Mouse (Mus musculus) neural tube, embryonic 10.5 days (tissue): ENCODE results near the gene Mcu.

Experiments used
- DNase-seq: peaks from one replicate; pipeline ENCODE4 v3.0.0-alpha.2; 2017; ENCODE audit warnings: low spot score; ENCODE audit errors: extremely low spot score

Mcu gene

GRCm38 (mm10) chr10:59569481-59569869, 47.0 kb downstream of the Mcu start:
- no peak for DNase-seq

GRCm38 (mm10) chr10:59568665-59569480, 47.6 kb downstream of the Mcu start:
- DNase-seq, result no peak

- DNase-seq, result no peak
Observed at GRCm38 (mm10) chr10:59566968-59567367, 49.5 kb downstream of the Mcu start.

- DNase-seq, result no peak
Observed at GRCm38 (mm10) chr10:59565995-59566410, 50.5 kb downstream of the Mcu start.

GRCm38 (mm10) chr10:59564551-59564950, 51.9 kb downstream of the Mcu start:
- no peak for DNase-seq

GRCm38 (mm10) chr10:59562511-59562910, 54.0 kb downstream of the Mcu start:
- DNase-seq, result no peak

- no peak for DNase-seq
Observed at GRCm38 (mm10) chr10:59560126-59560525, 56.4 kb downstream of the Mcu start.

- no peak for DNase-seq
Observed at GRCm38 (mm10) chr10:59558602-59559001, 57.9 kb downstream of the Mcu start.

- DNase-seq, result no peak
Observed at GRCm38 (mm10) chr10:59558164-59558563, 58.3 kb downstream of the Mcu start.

GRCm38 (mm10) chr10:59556541-59556940, 60.0 kb downstream of the Mcu start:
- no peak for DNase-seq

- no peak for DNase-seq
Observed at GRCm38 (mm10) chr10:59554243-59554642, 62.2 kb downstream of the Mcu start.

GRCm38 (mm10) chr10:59552456-59552855, 64.0 kb downstream of the Mcu start:
- DNase-seq, result no peak

- no peak for DNase-seq
Observed at GRCm38 (mm10) chr10:59548768-59549333, 67.6 kb downstream of the Mcu start.

GRCm38 (mm10) chr10:59548211-59548610, 68.3 kb downstream of the Mcu start:
- DNase-seq, result no peak

GRCm38 (mm10) chr10:59547426-59547825, 69.1 kb downstream of the Mcu start:
- no peak for DNase-seq

GRCm38 (mm10) chr10:59545169-59545568, 71.3 kb downstream of the Mcu start:
- DNase-seq, result no peak

- DNase-seq, result no peak
Observed at GRCm38 (mm10) chr10:59543351-59543750, 73.1 kb downstream of the Mcu start.

- no peak for DNase-seq
Observed at GRCm38 (mm10) chr10:59541466-59541865, 75.0 kb downstream of the Mcu start.

- no peak for DNase-seq
Observed at GRCm38 (mm10) chr10:59540596-59540995, 75.9 kb downstream of the Mcu start.

GRCm38 (mm10) chr10:59540081-59540480, 76.4 kb downstream of the Mcu start:
- DNase-seq, result no peak

GRCm38 (mm10) chr10:59539533-59539875, 77.0 kb downstream of the Mcu start:
- peak; percentile 54 for DNase-seq

- DNase-seq, result no peak
Observed at GRCm38 (mm10) chr10:59538767-59539532, 77.5 kb downstream of the Mcu start.
